Mouse (Mus musculus) testis, adult 2 months (tissue): ENCODE data around the gene Stard9.

Experiments
- CTCF ChIP-seq: fragments of 200-500 bp; IDR thresholded peaks from 2 replicates; pipeline ENCODE4 v1.5.1; 2012; ENCODE audit warnings: low read depth, mild to moderate bottlenecking, inconsistent platforms, low read length, moderate library complexity; ENCODE audit not compliant: control insufficient read depth, insufficient read depth, insufficient replicate concordance
- POLR2A ChIP-seq: fragments of 200-500 bp; IDR thresholded peaks from 2 replicates; pipeline ENCODE4 v1.6.1; 2012; ENCODE audit warnings: low read depth, mild to moderate bottlenecking, inconsistent platforms, low read length, moderate library complexity; ENCODE audit not compliant: control insufficient read depth

GRCm38 (mm10) chr2:120659318-120659717 is 30.4 kb downstream of the Stard9 start:
- TF ChIP-seq CTCF, result no peak
- TF ChIP-seq POLR2A, result no peak
